Mouse (Mus musculus) heart, postnatal 0 days (tissue): ENCODE results near the gene Fkbp5.

ENCODE experiments used
- CTCF ChIP-seq: IDR thresholded peaks from 2 replicates; pipeline ENCODE4 v1.5.1; 2016; ENCODE audit warnings: antibody characterized with exemption, control low read depth, low read depth
- EP300 ChIP-seq: IDR thresholded peaks from 2 replicates; pipeline ENCODE4 v1.6.1; 2016; ENCODE audit warnings: antibody characterized with exemption, low read depth

DNA sequence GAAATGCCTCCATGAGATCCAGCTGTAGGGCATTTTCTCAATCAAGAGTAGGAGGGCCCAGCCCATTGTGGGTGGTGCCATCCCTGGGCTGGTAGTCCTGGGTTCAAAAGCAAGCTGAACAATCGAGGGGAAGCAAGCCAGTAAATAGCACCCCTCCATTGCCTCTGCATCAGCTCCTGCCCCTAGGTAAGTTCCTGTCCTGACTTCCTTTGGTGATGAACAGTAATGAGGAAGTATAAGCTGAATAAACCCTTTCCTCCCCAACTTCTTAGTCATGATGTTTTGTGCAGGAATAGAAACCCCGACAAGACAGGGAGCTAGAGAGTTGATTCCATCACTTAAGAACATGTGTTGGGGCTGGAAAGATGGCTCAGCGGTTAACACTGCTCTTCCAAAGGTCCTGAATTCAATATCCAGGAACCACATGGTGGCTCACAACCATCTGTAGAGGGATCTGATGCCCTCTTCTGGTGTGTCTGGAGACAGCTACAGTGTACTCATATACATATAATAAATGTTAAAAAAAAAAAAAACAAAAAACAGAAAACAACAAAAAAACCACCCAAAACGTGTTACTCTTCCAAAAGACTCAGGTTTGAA, 7.6 kb upstream of the Fkbp5 start:
- TF ChIP-seq CTCF (no peak), EP300 (no peak)
